Mouse (Mus musculus) stomach, postnatal 0 days (tissue): ENCODE measurements around the gene Wdr38. TPM values are rescaled to one million over a fixed set of nuclear protein-coding genes. Genes with fewer than 3 reads are reported as not detected.
A peak's percentile ranks its signal among the peaks of the same experiment; 100 is the strongest.

Experiments
- ATAC-seq: fragments of 200-750 bp; cut with Nextera tagmentation; 2 replicates; pipeline ENCODE4 v1.8.0; 2017; ENCODE audit not compliant: low FRiP score, low TSS enrichment
- DNase-seq: peaks from one replicate; pipeline ENCODE4 v3.0.0-alpha.2; 2016; ENCODE audit warnings: low spot score
- H3K27ac ChIP-seq: fragments of 300-500 bp; sonication (generic); replicated peaks from 2 replicates; pipeline ENCODE4 v1.5.1; 2014; ENCODE audit warnings: mild to moderate bottlenecking, control low read depth
- H3K27me3 ChIP-seq: fragments of 300-500 bp; sonication (generic); 2 replicates; pipeline ENCODE4 v1.6.1; 2014; ENCODE audit warnings: low read length; ENCODE audit not compliant: control insufficient read depth, insufficient read depth
- H3K36me3 ChIP-seq: fragments of 300-500 bp; sonication (generic); 2 replicates; pipeline ENCODE4 v1.6.1; 2014; ENCODE audit warnings: low read length, mixed read lengths; ENCODE audit not compliant: control insufficient read depth, insufficient read depth
- H3K4me1 ChIP-seq: fragments of 300-500 bp; sonication (generic); replicated peaks from 2 replicates; pipeline ENCODE4 v1.6.1; 2014; ENCODE audit warnings: antibody characterized with exemption; ENCODE audit not compliant: control insufficient read depth, insufficient read depth
- H3K4me2 ChIP-seq: fragments of 300-500 bp; sonication (generic); replicated peaks from 2 replicates; pipeline ENCODE4 v1.6.1; 2014; ENCODE audit warnings: low read depth, mild to moderate bottlenecking, control low read depth, moderate library complexity
- H3K4me3 ChIP-seq: fragments of 300-500 bp; sonication (generic); 2 replicates; pipeline ENCODE4 v1.5.1; 2014; ENCODE audit warnings: low read depth, low read length, control low read depth
- H3K9ac ChIP-seq: fragments of 300-500 bp; sonication (generic); 2 replicates; pipeline ENCODE4 v1.6.1; 2014; ENCODE audit warnings: mild to moderate bottlenecking, low read length, control low read depth, mixed read lengths
- H3K9me3 ChIP-seq: fragments of 300-500 bp; sonication (generic); 2 replicates; pipeline ENCODE4 v1.6.1; 2016; ENCODE audit warnings: low read length; ENCODE audit not compliant: control insufficient read depth
- CTCF ChIP-seq: IDR thresholded peaks from 2 replicates; pipeline ENCODE4 v1.5.1; 2016; ENCODE audit warnings: antibody characterized with exemption, low read depth, mild to moderate bottlenecking, moderate library complexity
- EP300 ChIP-seq: optimal IDR thresholded peaks from 2 replicates; pipeline ENCODE3; 2016; ENCODE audit warnings: antibody characterized with exemption
- WGBS: fragments of 180-500 bp; shearing (Covaris S2); extraction: QIAGEN DNeasy Blood & Tissue Kit; methylation state at CpG from one replicate; pipeline ENCODE4 v1.1.7; 2014; 5-methylcytosine and 5-hydroxymethylcytosine counted together
- polyA plus RNA-seq: library from polyadenylated mRNA; unstranded; fragments of >200 nt; fragmentation: Nextera tagmentation; extraction: Ambion mirVana; gene quantifications from 2 replicates; pipeline ENCODE4 v1.2.1, GENCODE M21; 2015

Wdr38 gene
- polyA plus RNA-seq, 1 experiment from 2014 or later = 0.81 TPM

GRCm38 (mm10) chr2:38999910-39000586 lies 2.8 kb downstream of the Wdr38 start:
- Histone ChIP-seq H3K4me2 (no peak overlapping the region), H3K27me3 (no peaks in the 10 kb centered on the region), H3K4me3 (no peak overlapping the region), H3K4me1 (peaks cover 2% of the 10 kb centered on the region), H3K9ac (no peak overlapping the region), H3K9me3 (no peaks in the 10 kb centered on the region), H3K36me3 (peaks cover 7% of the 10 kb centered on the region; the same call in 1 of the 2 replicates), H3K27ac (no peak overlapping the region)
- 61% methylated on average over 8 of the region's 8 CpGs for WGBS
- DNase-seq (no peak), ATAC-seq (no peak)
- no peak for TF ChIP-seq CTCF
- TF ChIP-seq EP300 = no peak

- peaks cover 7% of the 10 kb centered on the region; the same call in 1 of the 2 replicates for H3K36me3 ChIP-seq
- ATAC-seq = no peak
- no peak overlapping the region for H3K9ac ChIP-seq
- no peaks in the 10 kb centered on the region for H3K9me3 ChIP-seq
- H3K27ac ChIP-seq = no peak overlapping the region
- DNase-seq = no peak
- no peak for TF ChIP-seq CTCF
- no peak for TF ChIP-seq EP300
- WGBS = 75% methylated on average over 4 of the region's 4 CpGs
- H3K4me2 ChIP-seq = no peak overlapping the region
- peaks cover 2% of the 10 kb centered on the region for H3K4me1 ChIP-seq
- no peaks in the 10 kb centered on the region for H3K27me3 ChIP-seq
- no peak overlapping the region for H3K4me3 ChIP-seq
Observed at GRCm38 (mm10) chr2:39000587-39000919, 3.3 kb downstream of the Wdr38 start.

- H3K9me3 ChIP-seq = no peaks in the 10 kb centered on the region
- H3K9ac ChIP-seq = no peak overlapping the region
- H3K27me3 ChIP-seq = no peaks in the 10 kb centered on the region
- TF ChIP-seq EP300 (no peak), CTCF (no peak)
- peaks cover 2% of the 10 kb centered on the region for H3K4me1 ChIP-seq
- ATAC-seq = no peak
- peaks cover 7% of the 10 kb centered on the region; the same call in 1 of the 2 replicates for H3K36me3 ChIP-seq
- WGBS = 68% methylated on average over 3 of the region's 3 CpGs
- no peak for DNase-seq
- H3K4me3 ChIP-seq = no peak overlapping the region
- H3K27ac ChIP-seq = no peak overlapping the region
- H3K4me2 ChIP-seq = no peak overlapping the region
Observed at GRCm38 (mm10) chr2:39001866-39002265, 4.6 kb downstream of the Wdr38 start.

- Histone ChIP-seq H3K4me2 (peak overlapping the region; percentile 25), H3K4me1 (peaks cover 2% of the 10 kb centered on the region), H3K4me3 (no peak overlapping the region), H3K9ac (0 out of 2 replicates have a peak overlapping the region, but pooled peaks have one; percentile 18), H3K36me3 (peaks cover 7% of the 10 kb centered on the region; the same call in 1 of the 2 replicates), H3K27me3 (no peaks in the 10 kb centered on the region), H3K9me3 (no peaks in the 10 kb centered on the region), H3K27ac (no peak overlapping the region)
- TF ChIP-seq EP300 (no peak), CTCF (no peak)
- ATAC-seq = no peak
- no peak for DNase-seq
- whole genome bisulfite sequencing = 41% methylated on average over 8 of the region's 8 CpGs
Observed at GRCm38 (mm10) chr2:39003106-39003505, 5.8 kb downstream of the Wdr38 start.

GRCm38 (mm10) chr2:39003512-39003911 lies 6.2 kb downstream of the Wdr38 start:
- H3K4me3 ChIP-seq = peak overlapping the region; percentile 64
- no peaks in the 10 kb centered on the region for H3K9me3 ChIP-seq
- H3K9ac ChIP-seq = peak overlapping the region; percentile 82; the same call in 1 of the 2 replicates
- peaks cover 2% of the 10 kb centered on the region for H3K4me1 ChIP-seq
- H3K27me3 ChIP-seq = no peaks in the 10 kb centered on the region
- no peak overlapping the region for H3K27ac ChIP-seq
- peak overlapping the region; percentile 56 for H3K4me2 ChIP-seq
- no peak for TF ChIP-seq CTCF
- no peak for TF ChIP-seq EP300
- ATAC-seq (no peak), DNase-seq (no peak)
- H3K36me3 ChIP-seq = peaks cover 7% of the 10 kb centered on the region; the same call in 1 of the 2 replicates
- WGBS = 66% methylated on average over 5 of the region's 5 CpGs

GRCm38 (mm10) chr2:39004372-39004771 lies 7.1 kb downstream of the Wdr38 start:
- no peaks in the 10 kb centered on the region for H3K27me3 ChIP-seq
- under 1% methylated on average over 11 of the region's 11 CpGs for WGBS
- ATAC-seq = 0 out of 2 replicates have a peak, but pooled peaks have one; percentile 6
- peak overlapping the region; percentile 82 for H3K9ac ChIP-seq
- peak overlapping the region; percentile 64 for H3K4me3 ChIP-seq
- H3K36me3 ChIP-seq = peaks cover 7% of the 10 kb centered on the region; the same call in 1 of the 2 replicates
- H3K27ac ChIP-seq = peak overlapping the region; percentile 87
- H3K4me2 ChIP-seq = peak overlapping the region; percentile 56
- TF ChIP-seq CTCF = no peak
- TF ChIP-seq EP300 = no peak
- H3K9me3 ChIP-seq = no peaks in the 10 kb centered on the region
- H3K4me1 ChIP-seq = peaks cover 4% of the 10 kb centered on the region
- peak; percentile 50 for DNase-seq
